14 mouse cellular contexts compared by ENCODE assay signal in genomic region chr2:30573522-30573921, GRCm38 (mm10). TPM values are rescaled to one million over a fixed set of nuclear protein-coding genes. Genes with fewer than 3 reads are reported as not detected.
DNase-seq lines count a peak whose midpoint lies in the region.
"Had no signal": no experiment of that assay in that cellular context is flagged by ENCODE, and none has a peak within 500 bp of the region (broad histone marks: within the 10 kb centered on the region; RNA-seq: fewer than 3 reads in every experiment).

No protein-coding gene starts in this region.

- intact Hi-C loops in left cerebral cortex, postnatal 4 days (cut with DNase I) = no loop called here

- DNase-seq in left cerebral cortex, postnatal 4 days = peak; percentile 56
- no peak for DNase-seq in left cerebral cortex, adult 18-20 months (ENCODE audit: low spot score in 2 of 2)
- DNase-seq: adrenal gland, adult 2 months; adrenal gland, adult 8-10 months; adrenal gland, postnatal 10 days; adrenal gland, postnatal 14 days; adrenal gland, postnatal 25 days; adrenal gland, postnatal 36 days; B cell, adult 2 months; cerebellum, adult 11 months; cerebellum, adult 11-12 months; cerebellum, adult 18-20 months; cerebellum, adult 2 months had no signal

RNA-seq across cellular contexts. Expression of gene Cstad, which starts 21.3 kb away (rescaled TPM):
- 1 to 10 TPM; 3.0 to 3.7 TPM for total RNA-seq in left cerebral cortex, postnatal 4 days (2021)
- 1 to 10 TPM; 3.1 to 4.0 TPM for total RNA-seq in left cerebral cortex, adult 18-20 months (2021)
- total RNA-seq: MEL had no signal
